Mouse (Mus musculus) heart, adult 2 months (tissue): ENCODE data around the gene Mcoln2.

Source experiments
- CTCF ChIP-seq: fragments of 200-600 bp; IDR thresholded peaks from 2 replicates; pipeline ENCODE4 v1.8.1; 2022; ENCODE audit warnings: antibody characterized with exemption, mild to moderate bottlenecking, moderate library complexity
- EP300 ChIP-seq: fragments of 200-500 bp; IDR thresholded peaks from 2 replicates; pipeline ENCODE4 v1.6.1; 2011; ENCODE audit warnings: low read depth, low read length, control low read depth; ENCODE audit not compliant: insufficient read depth
- POLR2A ChIP-seq: fragments of 200-500 bp; IDR thresholded peaks from 2 replicates; pipeline ENCODE4 v1.6.1; 2011; ENCODE audit warnings: mild to moderate bottlenecking, low read depth, low read length, control low read depth; ENCODE audit not compliant: insufficient read depth

DNA sequence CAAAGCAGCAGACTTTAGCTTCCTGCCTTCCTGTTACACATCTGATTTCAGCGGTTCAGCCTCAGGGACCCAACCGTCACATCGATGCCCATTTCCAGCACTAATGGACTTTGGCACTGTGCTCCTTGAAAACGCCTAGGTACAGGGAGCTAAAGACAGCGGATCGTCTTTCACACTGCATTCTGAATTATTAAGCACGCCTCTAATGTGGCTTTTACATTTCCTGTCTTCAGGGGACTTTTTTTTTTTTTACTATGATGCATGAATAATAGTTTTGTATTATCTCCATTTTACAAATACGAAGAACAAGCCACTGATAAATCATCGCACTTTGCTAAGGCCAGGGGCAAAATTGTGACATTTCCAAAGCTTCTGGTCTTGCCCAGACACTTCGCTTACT lies 36.4 kb downstream of the Mcoln2 start:
- TF ChIP-seq POLR2A (no peak), CTCF (no peak), EP300 (no peak)
